Mouse (Mus musculus) heart, postnatal 10 days (tissue): ENCODE results near the gene Gpr15. TPM values are rescaled to one million over a fixed set of nuclear protein-coding genes. Genes with fewer than 3 reads are reported as not detected.
A peak's percentile ranks its signal among the peaks of the same experiment; 100 is the strongest.

Experiments used
- DNase-seq, 2 experiments: peaks; one replicate each; pipeline ENCODE4 v3.0.0; 2021
- intact Hi-C: fragments of 180-260 bp; cut with DNase I; formaldehyde crosslinking; loops from one replicate; pipeline ENCODE4 v1.15.1; 2025
- total RNA-seq, 2 experiments: library from RNA; stranded (reverse); gene quantifications; 2 replicates each; pipeline ENCODE4 v1.2.3; 2021

Gene Gpr15
- not detected for total RNA-seq

- no peak for DNase-seq
- intact Hi-C loops: no loop called here
These were observed at the start of gene Gpr15 for GRCm38 (mm10) chr16:58718666-58719120. Gene Gpr15, minus strand, starts transcription at chr16:58719070.

GRCm38 (mm10) chr16:58763076-58763475, 44.2 kb upstream of the Gpr15 start, which contains the start of gene Olfr172:
Gene Olfr172, minus strand, starts transcription at chr16:58763176.
- intact Hi-C loops: no loop called here

GRCm38 (mm10) chr16:58756191-58756590, 37.3 kb upstream of the Gpr15 start:
- intact Hi-C loops: no loop called here
- DNase-seq: no peak

More at GRCm38 (mm10) chr16:58763076-58763475, 44.2 kb upstream of the Gpr15 start, which contains the start of gene Olfr172:
- DNase-seq: no peak

DNA sequence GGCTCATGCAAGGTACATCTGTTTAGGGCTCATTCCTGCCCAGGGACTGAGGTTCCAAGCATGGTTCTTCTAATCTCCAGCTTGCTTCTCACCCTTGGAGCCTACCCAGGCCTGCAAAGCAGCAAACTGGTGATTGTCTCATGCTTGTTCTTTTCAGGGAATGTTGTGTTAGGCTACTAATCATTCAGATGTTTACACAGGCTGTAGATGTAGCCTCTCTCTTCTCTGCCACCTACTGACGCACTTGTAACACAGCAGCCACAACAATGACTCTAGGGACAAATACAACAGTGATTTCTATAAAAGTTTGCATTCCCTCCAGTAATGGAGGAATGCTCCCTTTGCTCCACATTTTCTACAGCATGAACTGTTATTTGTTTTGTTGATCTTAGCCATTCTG, 32.4 kb upstream of the Gpr15 start:
- intact Hi-C loops: loop anchor here (2.0 to 5.0 kb wide), 4 partner anchors 69 to 454 kb away; no protein-coding TSS in a partner anchor

GRCm38 (mm10) chr16:58746715-58747114, 27.8 kb upstream of the Gpr15 start:
- intact Hi-C loops: no loop called here
- DNase-seq: peak in 1 of 2 experiments; percentile 7

More for the DNA sequence above, 32.4 kb upstream of the Gpr15 start:
- peak; percentile 8 to 32 for DNase-seq

GRCm38 (mm10) chr16:58740751-58741150, 21.9 kb upstream of the Gpr15 start:
- DNase-seq: no peak
- intact Hi-C loops: no loop called here

DNA sequence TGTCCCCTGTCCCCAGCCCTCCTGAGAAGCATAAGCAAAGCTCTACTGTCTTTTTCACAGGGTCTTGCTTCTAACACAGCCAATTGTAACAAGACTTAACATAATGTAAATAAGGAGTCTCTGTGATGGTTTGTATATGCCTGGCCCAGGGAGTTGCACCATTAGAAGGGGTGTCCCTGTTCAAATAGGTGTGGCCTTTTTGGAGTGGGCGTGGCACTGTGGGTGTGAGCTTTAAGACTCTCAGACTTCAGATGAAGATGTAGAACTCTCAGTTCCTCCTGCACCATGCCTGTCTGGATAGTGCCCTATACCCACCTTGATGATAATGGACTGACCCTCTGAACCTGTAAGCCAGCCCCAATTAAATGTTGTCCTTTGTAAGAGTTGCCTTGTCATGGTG, 19.9 kb upstream of the Gpr15 start:
- no peak for DNase-seq
- intact Hi-C loops: loop anchor here (10.0 kb wide), 1 partner anchor 444 kb away; no protein-coding TSS in a partner anchor

DNA sequence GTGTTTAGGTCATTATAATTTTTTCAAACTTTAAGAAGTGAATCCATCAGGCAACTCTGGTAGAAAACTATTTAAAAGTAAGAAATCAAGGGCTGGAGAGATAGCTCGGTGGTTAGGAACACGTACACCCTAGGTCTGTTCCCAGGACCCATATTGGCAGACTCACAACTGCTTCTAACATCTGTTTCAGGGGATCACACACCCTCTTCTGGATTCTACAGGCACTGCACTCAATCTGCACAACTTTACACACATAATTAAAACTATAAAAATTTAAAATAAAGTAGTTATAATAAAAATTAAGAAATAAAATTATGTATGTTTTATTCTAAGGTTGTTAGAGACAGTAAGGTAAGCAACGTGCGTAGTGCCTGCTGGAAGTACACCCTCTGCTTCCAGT, 19.3 kb upstream of the Gpr15 start:
- intact Hi-C loops: loop anchor here (10.0 kb wide), 1 partner anchor 443 kb away; no protein-coding TSS in a partner anchor
- no peak for DNase-seq

DNA sequence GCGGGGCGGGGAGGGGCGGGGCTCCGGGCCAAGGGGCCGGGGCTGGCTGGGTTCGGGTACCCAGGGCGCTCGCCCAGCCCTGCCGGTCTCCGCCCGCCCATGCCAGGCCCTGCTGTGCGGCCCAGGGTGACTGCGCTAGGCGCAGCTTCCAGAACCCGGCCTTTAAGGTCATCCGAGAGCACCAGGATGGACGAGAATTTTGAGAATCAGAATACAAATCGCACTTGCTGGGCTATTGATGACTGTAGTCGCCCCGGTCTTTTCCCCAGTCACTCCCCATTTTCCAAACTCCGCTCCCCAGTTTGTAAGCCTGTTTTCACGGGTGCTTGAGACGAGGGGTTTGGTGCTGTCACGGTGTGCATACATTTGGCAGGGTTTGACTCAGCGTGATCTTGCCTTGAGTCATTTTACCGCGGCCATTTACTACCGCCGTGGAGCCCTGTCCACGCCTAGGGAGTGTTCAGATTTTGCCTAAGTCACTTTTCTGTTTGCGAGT, 9.4 kb upstream of the Gpr15 start:
- no peak for DNase-seq
- intact Hi-C loops: loop anchor here (2.0 to 5.0 kb wide), 2 partner anchors 57 to 276 kb away; partner anchors contain the start of gene Cpox

DNA sequence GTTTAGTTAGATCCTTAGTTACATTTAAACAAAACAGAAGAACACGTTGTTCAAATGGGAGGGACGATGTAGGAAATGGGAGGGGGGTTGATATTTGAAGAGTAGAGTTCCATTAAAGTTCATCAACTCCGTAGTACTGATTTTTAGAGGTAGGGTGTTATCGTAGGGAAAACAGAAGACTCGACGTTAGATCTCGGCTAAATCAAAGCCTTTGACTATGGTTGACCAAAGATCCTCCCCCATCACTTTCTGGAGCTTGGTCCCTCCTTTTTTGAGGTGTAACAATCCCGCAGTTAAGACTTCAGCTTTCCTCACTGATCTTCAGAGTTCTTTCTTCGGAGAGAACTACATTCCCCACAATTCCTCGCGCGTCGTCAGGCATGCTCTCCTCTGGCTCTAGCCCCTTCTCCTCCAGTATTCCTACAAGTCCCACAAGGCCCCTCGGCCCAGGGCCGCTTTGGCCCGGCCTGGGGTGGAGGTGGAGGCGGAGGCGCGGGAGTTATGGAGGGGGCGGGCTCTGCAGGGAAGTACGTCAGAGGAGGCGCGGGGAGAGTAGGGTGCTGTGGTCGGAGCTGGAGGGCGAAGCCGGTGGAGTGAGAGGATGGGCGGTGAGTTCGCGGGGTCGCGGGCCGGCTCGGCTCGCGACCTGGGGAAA, 8.7 kb upstream of the Gpr15 start, which contains the start of gene Cldnd1:
Gene Cldnd1, plus strand, starts transcription at position 434 of the 655 bp plus-strand sequence.
- intact Hi-C loops: loop anchor here (2.0 to 5.0 kb wide), 2 partner anchors 57 to 275 kb away; partner anchors contain the start of gene Cpox
- peak; percentile 96 for DNase-seq

DNA sequence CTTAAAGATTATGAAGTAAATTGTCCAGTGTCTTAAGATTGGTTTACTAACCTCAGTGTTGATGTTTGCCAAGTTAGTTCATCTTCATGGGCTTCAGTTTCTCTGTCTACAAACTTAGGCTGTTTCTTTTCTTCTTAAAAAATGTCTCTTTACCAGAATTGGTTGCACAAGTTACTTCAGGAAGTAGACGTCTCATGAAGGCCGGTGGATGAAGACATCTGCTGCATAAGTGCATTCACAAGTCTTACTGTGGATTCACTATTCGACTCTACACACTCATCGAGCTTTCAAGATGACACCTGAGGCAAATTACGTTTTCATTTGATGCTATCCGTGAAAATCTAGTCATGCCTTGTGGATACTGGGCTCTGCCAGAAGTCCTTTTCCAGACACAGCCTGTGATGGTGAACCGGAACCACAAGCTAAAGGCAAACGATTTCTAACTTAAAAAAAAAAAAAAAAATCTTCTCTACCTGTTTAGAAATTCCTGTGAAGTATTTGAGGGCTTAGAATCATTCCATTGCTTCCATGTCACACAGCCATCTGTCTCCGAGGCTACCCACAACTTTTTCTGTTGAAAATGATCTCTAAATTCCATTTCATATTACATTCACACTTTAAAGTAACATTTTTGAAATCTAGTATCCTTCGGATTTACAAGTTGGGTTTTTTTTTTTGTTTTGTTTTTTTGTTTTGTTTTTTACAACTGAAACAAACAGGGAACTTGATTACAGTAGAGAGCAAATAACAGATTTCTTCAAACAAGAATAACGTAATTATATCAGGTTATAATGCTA, 8.0 kb upstream of the Gpr15 start:
- DNase-seq: no peak
- intact Hi-C loops: loop anchor here (5.0 kb wide), 1 partner anchor 275 kb away; no protein-coding TSS in a partner anchor

- intact Hi-C loops: no loop called here
- DNase-seq: no peak
These were observed 3.4 kb upstream of the Gpr15 start for GRCm38 (mm10) chr16:58722292-58722691.

DNA sequence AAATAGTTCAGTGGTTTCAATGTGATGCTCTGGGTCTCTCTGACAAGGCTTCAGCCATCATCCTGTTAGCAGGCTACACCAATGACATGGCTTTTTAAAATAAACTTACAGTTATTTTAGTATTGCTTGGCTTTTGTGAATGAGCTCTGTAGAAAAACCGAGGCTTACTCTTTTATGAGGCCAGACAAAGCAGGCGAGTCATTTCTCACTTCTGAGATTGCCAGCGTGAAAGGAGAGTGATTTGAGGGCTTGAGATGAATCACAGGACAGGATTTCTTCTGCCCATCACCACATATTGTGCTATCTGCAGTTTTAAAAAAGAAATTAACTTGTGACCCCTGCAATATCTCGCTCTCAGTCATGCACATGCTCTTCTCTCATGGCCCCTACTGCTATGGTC, 3.9 kb downstream of the Gpr15 start:
- DNase-seq: no peak
- intact Hi-C loops: no loop called here

DNA sequence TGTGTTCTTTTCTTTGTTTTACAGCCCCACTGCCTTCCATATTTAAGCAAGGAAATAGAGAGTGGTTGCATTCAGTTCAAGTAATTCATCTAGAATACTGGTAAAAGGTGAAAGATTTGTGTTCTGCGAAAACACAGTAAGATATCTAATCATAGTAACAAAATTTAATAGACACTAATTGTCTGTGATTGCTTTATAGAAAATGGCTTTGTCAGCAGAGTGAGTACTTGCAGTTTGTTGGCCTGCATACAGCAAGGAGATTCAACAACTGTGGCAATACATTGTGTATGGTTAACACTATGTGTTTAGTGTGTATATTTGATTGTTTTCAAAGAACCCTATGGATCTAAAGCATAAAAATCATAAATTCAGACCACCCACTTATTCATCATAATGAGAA, 5.7 kb downstream of the Gpr15 start:
- intact Hi-C loops: no loop called here
- DNase-seq: no peak

DNA sequence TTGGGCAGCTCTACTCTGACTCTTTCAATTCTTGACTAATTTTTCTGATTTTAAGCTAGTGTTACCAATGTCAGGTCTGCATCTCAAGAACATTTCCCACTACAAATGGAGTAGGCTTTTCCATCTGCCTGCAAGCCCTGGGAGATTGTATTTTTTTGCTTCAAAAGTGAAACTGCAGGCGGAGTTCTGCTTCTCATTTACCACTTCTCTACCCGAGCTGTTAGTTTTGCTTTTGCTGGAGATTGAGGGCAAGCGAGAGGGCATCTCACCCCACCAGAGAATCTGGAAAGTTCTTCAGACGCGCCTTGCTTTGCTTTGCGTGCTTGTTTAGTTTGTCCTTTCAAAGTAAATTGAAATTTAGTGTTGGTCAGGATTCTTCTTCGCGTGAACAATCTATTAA, 6.6 kb downstream of the Gpr15 start:
- DNase-seq: no peak
- intact Hi-C loops: no loop called here

- DNase-seq: no peak
- intact Hi-C loops: no loop called here
These were observed 9.3 kb downstream of the Gpr15 start for GRCm38 (mm10) chr16:58709536-58709935.

DNA sequence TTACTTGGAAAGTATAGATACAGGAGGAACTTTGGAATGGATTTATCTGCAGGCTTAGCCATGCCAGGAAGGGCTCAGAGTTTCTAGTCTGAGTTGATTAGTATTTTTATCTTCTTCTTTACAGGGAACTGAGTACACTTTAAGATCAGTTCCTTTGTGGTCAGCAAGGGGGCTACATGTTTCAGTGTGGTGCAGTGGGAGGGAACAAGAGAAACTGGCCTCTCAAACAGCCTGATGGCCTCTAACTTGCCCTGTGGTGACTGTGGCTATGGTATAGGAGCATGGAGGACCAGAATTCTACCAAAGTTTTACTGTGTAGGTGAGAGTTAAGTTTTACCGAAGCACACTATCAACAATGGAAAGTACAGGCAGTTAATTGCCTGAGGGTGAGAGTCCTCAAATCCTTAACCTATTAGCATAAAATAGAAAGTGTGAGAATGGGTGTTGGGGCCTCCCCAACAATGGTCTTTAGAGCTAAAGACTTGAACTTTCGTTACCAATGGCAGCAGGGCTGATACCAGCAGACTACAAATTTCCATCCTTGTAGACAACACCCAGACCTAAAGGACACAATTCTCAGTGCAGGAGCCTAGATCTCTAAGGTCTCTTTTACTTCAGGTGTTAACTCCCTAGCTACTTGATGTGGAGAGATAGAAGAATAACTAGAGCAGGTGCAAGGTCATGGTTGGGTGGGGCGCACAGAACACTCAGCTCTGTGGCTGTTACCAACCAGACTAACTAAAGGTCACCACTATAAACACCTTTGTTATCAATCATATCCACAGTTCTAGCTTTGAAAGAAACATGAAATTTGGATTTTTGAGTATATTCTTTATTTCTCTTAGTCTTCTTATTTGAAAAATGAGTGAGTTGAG, 10.0 kb downstream of the Gpr15 start:
- DNase-seq: no peak
- intact Hi-C loops: no loop called here

DNA sequence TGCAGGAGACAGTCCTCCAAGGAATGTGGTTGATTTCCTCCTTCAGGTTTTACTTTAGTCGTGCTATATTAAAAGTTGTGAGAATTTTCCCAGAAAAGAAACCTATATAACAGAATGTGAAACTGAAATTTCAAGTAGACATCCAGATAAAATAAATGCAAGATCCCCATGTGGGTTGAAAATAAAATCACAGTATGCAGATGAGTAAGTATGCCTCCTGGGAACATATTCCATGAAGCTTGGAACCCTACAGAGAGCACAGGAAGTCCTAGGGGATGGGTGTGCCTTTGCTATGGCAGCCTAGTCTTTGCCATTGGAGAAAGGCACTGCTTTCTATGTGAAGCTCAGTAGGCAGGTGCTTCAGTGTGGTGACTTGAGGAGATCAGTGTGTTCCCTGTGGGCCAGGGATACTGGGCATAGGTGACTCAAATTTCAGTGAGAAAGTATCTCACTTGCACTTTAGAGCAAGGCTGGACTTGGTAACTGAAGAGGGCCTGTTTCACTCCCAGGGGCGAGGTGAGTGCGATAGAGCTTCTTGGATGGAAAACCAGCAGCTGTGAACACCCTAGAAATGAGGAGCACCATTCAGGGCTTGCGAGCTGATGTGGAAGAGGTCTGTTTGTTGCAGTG, 11.5 kb downstream of the Gpr15 start:
- DNase-seq: no peak
- intact Hi-C loops: no loop called here

- DNase-seq: no peak
- intact Hi-C loops: no loop called here
These were observed 13.9 kb downstream of the Gpr15 start for GRCm38 (mm10) chr16:58704999-58705398.
